Mouse (Mus musculus) mouse embryonic stem cell (cell line): ENCODE data around the gene Traf7.

Experiments
- in situ Hi-C, 2 experiments: fragments of 300-500 bp; cut with MboI; formaldehyde crosslinking; loops; 1 replicate in 1 of 2; 3 replicates in 1 of 2; pipeline ENCODE4 v1.14.3; 2019 to 2020; ENCODE audit warnings: low sequenced_read_pairs in 2 of 2, low pct_unique_long_range_greater_than_20kb in 1 of 2, mixed read lengths in 1 of 2; ENCODE audit not compliant: unreplicated experiment in 1 of 2

Gene Traf7

GRCm38 (mm10) chr17:24485090-24485860 lies 42.5 kb downstream of the Traf7 start:
- in situ Hi-C loops, result no loop called here

- in situ Hi-C loops, result loop anchor here in 1 of 2 experiments (5.0 kb wide), 1 partner anchor 49 kb away; the partner anchor contains the start of gene Rab26
Observed at GRCm38 (mm10) chr17:24483495-24483894, 44.2 kb downstream of the Traf7 start.

- in situ Hi-C loops, result loop anchor here in 1 of 2 experiments (5.0 kb wide), 1 partner anchor 51 kb away; the partner anchor contains the start of gene Rab26
Observed at GRCm38 (mm10) chr17:24481027-24481815, 46.5 kb downstream of the Traf7 start.

- in situ Hi-C loops, result loop anchor here in 1 of 2 experiments (5.0 kb wide), 1 partner anchor 52 kb away; the partner anchor contains the start of gene Rab26
Observed at GRCm38 (mm10) chr17:24480201-24480826, 47.4 kb downstream of the Traf7 start.

GRCm38 (mm10) chr17:24479431-24479830 lies 48.3 kb downstream of the Traf7 start:
- in situ Hi-C loops, result no loop called here

GRCm38 (mm10) chr17:24478663-24479380 lies 48.9 kb downstream of the Traf7 start, which contains the start of gene Mlst8:
TSS of gene Mlst8 (minus strand) at chr17:24479078.
- in situ Hi-C loops, result no loop called here

- in situ Hi-C loops, result no loop called here
Observed at GRCm38 (mm10) chr17:24477985-24478600, 49.6 kb downstream of the Traf7 start.

- in situ Hi-C loops, result no loop called here
Observed at GRCm38 (mm10) chr17:24477053-24477984, 50.4 kb downstream of the Traf7 start.

GRCm38 (mm10) chr17:24476022-24476776 lies 51.5 kb downstream of the Traf7 start:
- in situ Hi-C loops, result no loop called here

GRCm38 (mm10) chr17:24475586-24475985 lies 52.2 kb downstream of the Traf7 start:
- in situ Hi-C loops, result no loop called here

- in situ Hi-C loops, result no loop called here
Observed at GRCm38 (mm10) chr17:24474557-24474956, 53.2 kb downstream of the Traf7 start.

- in situ Hi-C loops, result no loop called here
Observed at GRCm38 (mm10) chr17:24473612-24474275, 54.0 kb downstream of the Traf7 start, which contains the start of gene Bricd5. TSS of gene Bricd5 (plus strand) at chr17:24473884.

- in situ Hi-C loops, result no loop called here
Observed at GRCm38 (mm10) chr17:24472512-24472911, 55.2 kb downstream of the Traf7 start.

GRCm38 (mm10) chr17:24470701-24471527 lies 56.8 kb downstream of the Traf7 start:
- in situ Hi-C loops, result no loop called here
